Mouse (Mus musculus) T-cell, adult 2 months (primary cell): ENCODE data around the gene Dr1.
"Not testable (repeated sequence)": the region's sequence is repeated elsewhere in the genome, so short reads cannot be mapped to it uniquely, and the experiment has no call there.

ENCODE experiments used
- DNase-seq: peaks from one replicate; pipeline ENCODE4 v3.0.0; 2022; ENCODE audit warnings: low spot score

Dr1 gene

GRCm38 (mm10) chr5:108268127-108269062, at the start of gene Dr1:
Gene Dr1 (plus strand): TSS chr5:108268897.
- peak; percentile 88 for DNase-seq

- DNase-seq, result no peak
Observed at GRCm38 (mm10) chr5:108224077-108224476, 44.6 kb upstream of the Dr1 start.

GRCm38 (mm10) chr5:108226159-108226558, 42.5 kb upstream of the Dr1 start:
- no peak for DNase-seq

- no peak for DNase-seq
Observed at GRCm38 (mm10) chr5:108246314-108246765, 22.4 kb upstream of the Dr1 start.

- no peak for DNase-seq
Observed at GRCm38 (mm10) chr5:108250033-108250432, 18.7 kb upstream of the Dr1 start.

- no peak for DNase-seq
Observed at GRCm38 (mm10) chr5:108255259-108255658, 13.4 kb upstream of the Dr1 start.

GRCm38 (mm10) chr5:108262722-108263121, 6.0 kb upstream of the Dr1 start:
- no peak for DNase-seq

- not testable (repeated sequence) for DNase-seq
Observed at GRCm38 (mm10) chr5:108263785-108264184, 4.9 kb upstream of the Dr1 start.

GRCm38 (mm10) chr5:108266990-108267389, 1.7 kb upstream of the Dr1 start:
- DNase-seq, result no peak

- DNase-seq, result no peak
Observed at GRCm38 (mm10) chr5:108269063-108269810, 540 bp downstream of the Dr1 start.

GRCm38 (mm10) chr5:108269811-108270151, 1.1 kb downstream of the Dr1 start:
- DNase-seq, result no peak

GRCm38 (mm10) chr5:108270415-108270814, 1.7 kb downstream of the Dr1 start:
- no peak for DNase-seq

GRCm38 (mm10) chr5:108271345-108271744, 2.6 kb downstream of the Dr1 start:
- DNase-seq, result not testable (repeated sequence)

- no peak for DNase-seq
Observed at GRCm38 (mm10) chr5:108286957-108287356, 18.3 kb downstream of the Dr1 start.

GRCm38 (mm10) chr5:108301567-108301966, 32.9 kb downstream of the Dr1 start:
- no peak for DNase-seq

GRCm38 (mm10) chr5:108312224-108313064, 43.7 kb downstream of the Dr1 start, which contains the start of gene Pigg:
Gene Pigg (plus strand): TSS chr5:108312609.
- DNase-seq, result peak; percentile 85

GRCm38 (mm10) chr5:108313065-108313860, 44.6 kb downstream of the Dr1 start:
- no peak for DNase-seq
